9 mouse cellular contexts compared by ENCODE assay signal in genomic region chr16:10501865-10502264, GRCm38 (mm10). TPM values are rescaled to one million over a fixed set of nuclear protein-coding genes. Genes with fewer than 3 reads are reported as not detected.
DNase-seq lines count a peak whose midpoint lies in the region; ATAC-seq and TF ChIP-seq lines count a peak whose summit lies in the region.
"Had no signal": no experiment of that assay in that cellular context is flagged by ENCODE, and none has a peak within 500 bp of the region (broad histone marks: within the 10 kb centered on the region; RNA-seq: fewer than 3 reads in every experiment).

No protein-coding gene starts in this region.

- H3K27ac ChIP-seq in forebrain, embryonic 10.5 days = no peak overlapping the region
- H3K27ac ChIP-seq in forebrain, postnatal 0 days (ENCODE audit: low read depth, low read length) = no peak overlapping the region
- H3K27ac ChIP-seq: midbrain, embryonic 12.5 days had no signal

- ATAC-seq in forebrain, postnatal 0 days = no peak

- H3K27me3 ChIP-seq in forebrain, embryonic 10.5 days (ENCODE audit: poor library complexity, severe bottlenecking) = no peaks in the 10 kb centered on the region
- H3K27me3 ChIP-seq in forebrain, postnatal 0 days (ENCODE audit: insufficient read depth, low read length) = no peaks in the 10 kb centered on the region
- H3K27me3 ChIP-seq: midbrain, embryonic 12.5 days had no signal

- H3K9ac ChIP-seq in forebrain, postnatal 0 days = no peak overlapping the region
- H3K9ac ChIP-seq: midbrain, embryonic 12.5 days had no signal

- H3K36me3 ChIP-seq in forebrain, embryonic 10.5 days (replicated peaks) = no peaks in the 10 kb centered on the region
- no peaks in the 10 kb centered on the region for H3K36me3 ChIP-seq in forebrain, postnatal 0 days (ENCODE audit: insufficient read depth)
- H3K36me3 ChIP-seq: midbrain, embryonic 12.5 days had no signal

- whole genome bisulfite sequencing in forebrain, embryonic 10.5 days = 15% methylated on average over 8 of the region's 8 CpGs
- WGBS in forebrain, postnatal 0 days = 14% methylated on average over 8 of the region's 8 CpGs

- no peak overlapping the region for H3K4me2 ChIP-seq in forebrain, postnatal 0 days (ENCODE audit: low read depth)
- H3K4me2 ChIP-seq: midbrain, embryonic 12.5 days had no signal

- H3K9me3 ChIP-seq in forebrain, embryonic 10.5 days = no peaks in the 10 kb centered on the region
- no peaks in the 10 kb centered on the region for H3K9me3 ChIP-seq in forebrain, postnatal 0 days (ENCODE audit: low read length)
- H3K9me3 ChIP-seq: midbrain, embryonic 12.5 days had no signal

- peak; percentile 43 for DNase-seq in forebrain, embryonic 10.5 days (ENCODE audit: extremely low spot score, low spot score)
- DNase-seq in forebrain, postnatal 0 days = no peak
- DNase-seq in right cerebral cortex, postnatal 4 days = peak; percentile 38
- DNase-seq in right cerebral cortex, postnatal 25 days = no peak
- DNase-seq in kidney, postnatal 36 days = peak; percentile 26 to 80
- DNase-seq in ovary, postnatal 36 days (ENCODE audit: low spot score) = peak; percentile 64
- no peak for DNase-seq in spleen, postnatal 36 days (ENCODE audit: low spot score in 2 of 2)
- no peak for DNase-seq in frontal cortex, adult 2 months (ENCODE audit: extremely low spot score in 1 of 2, low spot score in 1 of 2)

- no peak for TF ChIP-seq CTCF in forebrain, postnatal 0 days (IDR thresholded peaks at IDR 0.05; ENCODE audit: low read depth)

- H3K4me1 ChIP-seq in forebrain, embryonic 10.5 days = no peaks in the 10 kb centered on the region
- no peaks in the 10 kb centered on the region for H3K4me1 ChIP-seq in forebrain, postnatal 0 days (ENCODE audit: insufficient read depth)
- H3K4me1 ChIP-seq: midbrain, embryonic 12.5 days had no signal

- no peak overlapping the region for H3K4me3 ChIP-seq in forebrain, embryonic 10.5 days
- H3K4me3 ChIP-seq in forebrain, postnatal 0 days (ENCODE audit: low read depth, low read length) = no peak overlapping the region
- H3K4me3 ChIP-seq: midbrain, embryonic 12.5 days had no signal

RNA-seq across cellular contexts. Expression of gene Ciita, which starts 22.0 kb away (rescaled TPM):
- polyA plus RNA-seq in forebrain, embryonic 10.5 days (2016; fragmentation: Nextera tagmentation; extraction: Ambion mirVana) = 0.10 TPM in 2 replicates
- total RNA-seq in forebrain, postnatal 0 days (2014; rRNA removed) = not detected in 2 replicates
- polyA plus RNA-seq in forebrain, postnatal 0 days (2015; fragmentation: Nextera tagmentation; extraction: Ambion mirVana) = 0.06 and 0.10 TPM in 2 replicates
- polyA plus RNA-seq in frontal cortex, adult 2 months (2012; rRNA removed) = 0.08 and 0.13 TPM in 2 replicates

RNA-seq across cellular contexts. Expression of gene Dexi, which starts 41.0 kb away (rescaled TPM):
- polyA plus RNA-seq in forebrain, embryonic 10.5 days (2016; fragmentation: Nextera tagmentation; extraction: Ambion mirVana) = 14.1 and 14.6 TPM in 2 replicates
- total RNA-seq in forebrain, postnatal 0 days (2014; rRNA removed) = 23.9 and 24.6 TPM in 2 replicates
- polyA plus RNA-seq in forebrain, postnatal 0 days (2015; fragmentation: Nextera tagmentation; extraction: Ambion mirVana) = 16.1 and 16.2 TPM in 2 replicates
- 65.7 and 77.7 TPM in 2 replicates for polyA plus RNA-seq in frontal cortex, adult 2 months (2012; rRNA removed)

RNA-seq across cellular contexts. Expression of gene Clec16a, which starts 43.3 kb away (rescaled TPM):
- polyA plus RNA-seq in forebrain, embryonic 10.5 days (2016; fragmentation: Nextera tagmentation; extraction: Ambion mirVana) = 26.0 and 29.7 TPM in 2 replicates
- 43.5 and 52.3 TPM in 2 replicates for total RNA-seq in forebrain, postnatal 0 days (2014; rRNA removed)
- 47.6 and 65.8 TPM in 2 replicates for polyA plus RNA-seq in forebrain, postnatal 0 days (2015; fragmentation: Nextera tagmentation; extraction: Ambion mirVana)
- 44.2 and 48.6 TPM in 2 replicates for polyA plus RNA-seq in frontal cortex, adult 2 months (2012; rRNA removed)

RNA-seq across cellular contexts. Expression of gene Tvp23a, which starts 54.7 kb away (rescaled TPM):
- 20.5 and 20.8 TPM in 2 replicates for polyA plus RNA-seq in forebrain, embryonic 10.5 days (2016; fragmentation: Nextera tagmentation; extraction: Ambion mirVana)
- 61.9 and 78.1 TPM in 2 replicates for total RNA-seq in forebrain, postnatal 0 days (2014; rRNA removed)
- 37.6 and 46.3 TPM in 2 replicates for polyA plus RNA-seq in forebrain, postnatal 0 days (2015; fragmentation: Nextera tagmentation; extraction: Ambion mirVana)
- polyA plus RNA-seq in frontal cortex, adult 2 months (2012; rRNA removed) = 27.4 and 32.4 TPM in 2 replicates

Comparison
In these comparisons a context has a peak if more than half of its experiments do, and no peak if none do; other contexts are left out.
1. DNase-seq: peak in forebrain, embryonic 10.5 days (single experiment), right cerebral cortex, postnatal 4 days (single experiment), kidney, postnatal 36 days (2 of 2) and ovary, postnatal 36 days (single experiment); none in forebrain, postnatal 0 days (single experiment), right cerebral cortex, postnatal 25 days (single experiment), spleen, postnatal 36 days (0 of 2) and frontal cortex, adult 2 months (0 of 2).